8 mouse cellular contexts compared by ENCODE assay signal in genomic region chr17:32991965-32992698, GRCm38 (mm10). TPM values are rescaled to one million over a fixed set of nuclear protein-coding genes. Genes with fewer than 3 reads are reported as not detected.
A peak's percentile ranks its signal among the peaks of the same experiment; 100 is the strongest.
DNase-seq lines count a peak whose midpoint lies in the region; ATAC-seq lines count a peak whose summit lies in the region.

No protein-coding gene starts in this region.

- no peak for ATAC-seq in heart, embryonic 11.5 days (replicated peaks; ENCODE audit: insufficient number of reproducible peaks, low FRiP score, low TSS enrichment)
- ATAC-seq in forebrain, embryonic 16.5 days: no peak
- ATAC-seq in midbrain, embryonic 13.5 days: no peak
- no peak for ATAC-seq in megakaryocyte progenitor cell, adult 5-6 weeks (replicated peaks; ENCODE audit: poor library complexity)

- peak overlapping the region; percentile 82 for H3K9ac ChIP-seq in heart, embryonic 11.5 days (ENCODE audit: low read depth, low read length)
- no peak overlapping the region; the same call in 1 of the 2 replicates for H3K9ac ChIP-seq in forebrain, embryonic 16.5 days (replicated peaks; ENCODE audit: low read depth, low read length)
- peak overlapping the region; percentile 85; the same call in 1 of the 2 replicates for H3K9ac ChIP-seq in midbrain, embryonic 13.5 days (replicated peaks)

- WGBS in heart, embryonic 11.5 days (ENCODE audit: insufficient replicate concordance): 66% methylated on average over 12 of the region's 12 CpGs
- WGBS in forebrain, embryonic 16.5 days: 57% methylated on average over 12 of the region's 12 CpGs
- 63% methylated on average over 12 of the region's 12 CpGs for whole genome bisulfite sequencing in large intestine, adult 2 months
- WGBS in midbrain, embryonic 13.5 days: 67% methylated on average over 12 of the region's 12 CpGs

- H3K9me3 ChIP-seq in heart, embryonic 11.5 days (replicated peaks; ENCODE audit: control insufficient read depth, low read length): no peaks in the 10 kb centered on the region
- H3K9me3 ChIP-seq in forebrain, embryonic 16.5 days (ENCODE audit: control insufficient read depth, low read length): no peaks in the 10 kb centered on the region
- H3K9me3 ChIP-seq in midbrain, embryonic 13.5 days: no peaks in the 10 kb centered on the region; the same call in 1 of the 2 replicates

- H3K27me3 ChIP-seq in heart, embryonic 11.5 days (ENCODE audit: control insufficient read depth, insufficient read depth, low read length): no peaks in the 10 kb centered on the region
- H3K27me3 ChIP-seq in forebrain, embryonic 16.5 days (replicated peaks; ENCODE audit: control insufficient read depth, insufficient read depth, low read length): no peaks in the 10 kb centered on the region
- H3K27me3 ChIP-seq in midbrain, embryonic 13.5 days: no peaks in the 10 kb centered on the region

- H3K4me1 ChIP-seq in heart, embryonic 11.5 days (ENCODE audit: control insufficient read depth, insufficient read depth, low read length): peaks cover 5% of the 10 kb centered on the region; the same call in 1 of the 2 replicates
- H3K4me1 ChIP-seq in forebrain, embryonic 16.5 days (replicated peaks; ENCODE audit: control insufficient read depth, insufficient read depth, low read length): peaks cover 14% of the 10 kb centered on the region
- peaks cover 20% of the 10 kb centered on the region for H3K4me1 ChIP-seq in midbrain, embryonic 13.5 days (replicated peaks)

- H3K27ac ChIP-seq in heart, embryonic 11.5 days (ENCODE audit: low read depth, low read length): no peak overlapping the region
- peak overlapping the region; percentile 57; the same call in 1 of the 2 replicates for H3K27ac ChIP-seq in forebrain, embryonic 16.5 days (ENCODE audit: low read length)
- H3K27ac ChIP-seq in midbrain, embryonic 13.5 days: 0 out of 2 replicates have a peak overlapping the region, but pooled peaks have one; percentile 51

- peak overlapping the region; percentile 73 for H3K4me2 ChIP-seq in heart, embryonic 11.5 days
- peak overlapping the region; percentile 70 for H3K4me2 ChIP-seq in forebrain, embryonic 16.5 days (ENCODE audit: low read length)
- H3K4me2 ChIP-seq in midbrain, embryonic 13.5 days (replicated peaks): peak overlapping the region; percentile 80

- peaks cover 3% of the 10 kb centered on the region; the same call in 1 of the 2 replicates for H3K36me3 ChIP-seq in heart, embryonic 11.5 days (ENCODE audit: control insufficient read depth, insufficient read depth, low read length)
- peaks cover 3% of the 10 kb centered on the region for H3K36me3 ChIP-seq in forebrain, embryonic 16.5 days (ENCODE audit: control insufficient read depth, insufficient read depth)
- H3K36me3 ChIP-seq in midbrain, embryonic 13.5 days: peaks cover 23% of the 10 kb centered on the region

- no peak for DNase-seq in heart, adult 8-10 months (ENCODE audit: low spot score)
- DNase-seq in MN1 (ENCODE audit: low spot score): peak; percentile 20
- DNase-seq in large intestine, adult 2 months (ENCODE audit: low read depth, low spot score): peak; percentile 6
- DNase-seq in left cerebral cortex, adult 11 months (ENCODE audit: low spot score): no peak

- H3K4me3 ChIP-seq in heart, embryonic 11.5 days (ENCODE audit: low read depth, low read length): peak overlapping the region; percentile 69
- H3K4me3 ChIP-seq in forebrain, embryonic 16.5 days (replicated peaks; ENCODE audit: low read length): peak overlapping the region; percentile 77
- peak overlapping the region; percentile 81 for H3K4me3 ChIP-seq in midbrain, embryonic 13.5 days (replicated peaks)

RNA-seq across cellular contexts. Expression of gene Zfp952, which starts 0.8 kb away (rescaled TPM):
- 8.8 and 11.3 TPM in 2 replicates for polyA plus RNA-seq in heart, embryonic 11.5 days (2014; fragmentation: Nextera tagmentation; extraction: Ambion mirVana)
- total RNA-seq in heart, adult 8-10 months (2022): 1 to 10 TPM; 7.0 to 7.4 (median 7.1) TPM
- 22.1 and 22.6 TPM in 2 replicates for polyA plus RNA-seq in forebrain, embryonic 16.5 days (2015; fragmentation: Nextera tagmentation; extraction: Ambion mirVana)
- 2.2 and 3.0 TPM in 2 replicates for polyA plus RNA-seq in large intestine, adult 2 months (2012; rRNA removed)
- polyA plus RNA-seq in midbrain, embryonic 13.5 days (2015; fragmentation: Nextera tagmentation; extraction: Ambion mirVana): 22.8 and 23.4 TPM in 2 replicates
- 5.9 TPM in 2 replicates for total RNA-seq in megakaryocyte progenitor cell, adult 5-6 weeks (2015)
- total RNA-seq in megakaryocyte progenitor cell, adult 5-6 weeks (2017): 8.4 and 10.2 TPM in 2 replicates

RNA-seq across cellular contexts. Expression of gene Zfp472, which starts 26.5 kb away (rescaled TPM):
- 5.9 and 7.4 TPM in 2 replicates for polyA plus RNA-seq in heart, embryonic 11.5 days (2014; fragmentation: Nextera tagmentation; extraction: Ambion mirVana)
- 1 to 10 TPM; 2.0 to 2.9 (median 2.4) TPM for total RNA-seq in heart, adult 8-10 months (2022)
- 10.0 and 10.4 TPM in 2 replicates for polyA plus RNA-seq in forebrain, embryonic 16.5 days (2015; fragmentation: Nextera tagmentation; extraction: Ambion mirVana)
- polyA plus RNA-seq in large intestine, adult 2 months (2012; rRNA removed): 1.7 and 2.0 TPM in 2 replicates
- polyA plus RNA-seq in midbrain, embryonic 13.5 days (2015; fragmentation: Nextera tagmentation; extraction: Ambion mirVana): 9.9 and 10.2 TPM in 2 replicates
- total RNA-seq in megakaryocyte progenitor cell, adult 5-6 weeks (2015): 19.2 and 23.1 TPM in 2 replicates
- total RNA-seq in megakaryocyte progenitor cell, adult 5-6 weeks (2017): 19.1 and 20.9 TPM in 2 replicates

RNA-seq across cellular contexts. Expression of gene Zfp763, which starts 41.1 kb away (rescaled TPM):
- polyA plus RNA-seq in heart, embryonic 11.5 days (2014; fragmentation: Nextera tagmentation; extraction: Ambion mirVana): 7.4 and 8.4 TPM in 2 replicates
- 1 to 10 TPM; 2.0 to 5.4 (median 4.4) TPM for total RNA-seq in heart, adult 8-10 months (2022)
- 32.1 and 34.6 TPM in 2 replicates for polyA plus RNA-seq in forebrain, embryonic 16.5 days (2015; fragmentation: Nextera tagmentation; extraction: Ambion mirVana)
- 0.42 and 0.75 TPM in 2 replicates for polyA plus RNA-seq in large intestine, adult 2 months (2012; rRNA removed)
- 28.7 and 30.6 TPM in 2 replicates for polyA plus RNA-seq in midbrain, embryonic 13.5 days (2015; fragmentation: Nextera tagmentation; extraction: Ambion mirVana)
- 5.7 and 9.8 TPM in 2 replicates for total RNA-seq in megakaryocyte progenitor cell, adult 5-6 weeks (2015)
- 5.6 and 8.1 TPM in 2 replicates for total RNA-seq in megakaryocyte progenitor cell, adult 5-6 weeks (2017)

RNA-seq across cellular contexts. Expression of gene Cyp4f13, which starts 44.9 kb away (rescaled TPM):
- 7.4 and 9.0 TPM in 2 replicates for polyA plus RNA-seq in heart, embryonic 11.5 days (2014; fragmentation: Nextera tagmentation; extraction: Ambion mirVana)
- total RNA-seq in heart, adult 8-10 months (2022): 10 to 100 TPM in 2 of 4 experiments, 1 to 10 TPM in 2; 7.7 to 15.3 (median 9.5) TPM
- polyA plus RNA-seq in forebrain, embryonic 16.5 days (2015; fragmentation: Nextera tagmentation; extraction: Ambion mirVana): 8.0 and 8.4 TPM in 2 replicates
- 60.1 and 94.9 TPM in 2 replicates for polyA plus RNA-seq in large intestine, adult 2 months (2012; rRNA removed)
- 6.0 and 9.9 TPM in 2 replicates for polyA plus RNA-seq in midbrain, embryonic 13.5 days (2015; fragmentation: Nextera tagmentation; extraction: Ambion mirVana)
- total RNA-seq in megakaryocyte progenitor cell, adult 5-6 weeks (2015): 8.9 and 11.2 TPM in 2 replicates
- 2.3 and 5.0 TPM in 2 replicates for total RNA-seq in megakaryocyte progenitor cell, adult 5-6 weeks (2017)

Comparison
In these comparisons a context has a peak if more than half of its experiments do, and no peak if none do; other contexts are left out.
1. DNase-seq: peak in MN1 (single experiment) and large intestine, adult 2 months (single experiment); none in heart, adult 8-10 months (single experiment) and left cerebral cortex, adult 11 months (single experiment).
2. Peak in every context shown above with its lines, with median percentiles within 50 percentile points of each other: H3K4me2 ChIP-seq and H3K4me3 ChIP-seq.